Mouse (Mus musculus) heart, postnatal 0 days (tissue): Measurements from ENCODE around the gene Nsd2.
"Not testable (repeated sequence)": the region's sequence is repeated elsewhere in the genome, so short reads cannot be mapped to it uniquely, and the experiment has no call there.

ENCODE experiments used
- CTCF ChIP-seq: IDR thresholded peaks from 2 replicates; pipeline ENCODE4 v1.5.1; 2016; ENCODE audit warnings: antibody characterized with exemption, control low read depth, low read depth
- EP300 ChIP-seq: IDR thresholded peaks from 2 replicates; pipeline ENCODE4 v1.6.1; 2016; ENCODE audit warnings: antibody characterized with exemption, low read depth

- TF ChIP-seq CTCF, EP300: not testable (repeated sequence)
These were observed 126.5 kb downstream of the Nsd2 start for GRCm38 (mm10) chr5:33947035-33947434.
